Mouse (Mus musculus) adrenal gland, postnatal 4 days (tissue): ENCODE measurements at regions not wholly inside any gene's neighbourhood (a gene's known extent, or its start where the extent isn't known, plus 50 kb on each side); places are given as distances from the start of the nearest gene placed in this dataset.

ENCODE experiments used
- DNase-seq, 2 experiments: peaks; one replicate each; pipeline ENCODE4 v3.0.0; 2021 to 2022; ENCODE audit warnings: low spot score in 2 of 2, mixed read lengths in 2 of 2

- no peak for DNase-seq
Observed at GRCm38 (mm10) chr13:118849541-118849940, 179.9 kb downstream of the Fgf10 start.

- DNase-seq, result no peak
Observed at GRCm38 (mm10) chr13:118850708-118851107, 181.1 kb downstream of the Fgf10 start.

DNA sequence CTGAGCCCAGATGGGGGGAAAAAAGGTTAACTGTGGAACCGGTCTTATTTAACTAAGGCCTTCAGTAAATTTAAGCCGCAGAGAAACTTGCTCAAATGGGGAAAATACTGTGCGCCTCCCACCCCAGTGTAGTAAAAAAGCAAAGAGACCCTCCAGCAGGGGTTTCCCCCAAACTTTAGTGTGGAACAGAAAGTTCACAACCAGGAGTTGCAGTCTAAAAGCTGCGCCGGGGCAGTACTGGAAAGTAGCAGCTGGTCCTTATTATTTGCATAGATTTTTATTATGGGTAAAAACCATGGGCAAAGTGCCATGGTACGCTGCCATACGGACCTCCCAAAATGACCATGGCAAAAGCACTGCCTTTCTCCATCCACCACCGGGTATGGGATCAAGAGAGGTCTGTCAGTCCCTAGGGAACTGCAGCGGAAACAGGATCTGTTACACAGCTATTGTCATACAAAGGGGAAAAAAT lies 216.8 kb downstream of the Fgf10 start:
- no peak for DNase-seq

DNA sequence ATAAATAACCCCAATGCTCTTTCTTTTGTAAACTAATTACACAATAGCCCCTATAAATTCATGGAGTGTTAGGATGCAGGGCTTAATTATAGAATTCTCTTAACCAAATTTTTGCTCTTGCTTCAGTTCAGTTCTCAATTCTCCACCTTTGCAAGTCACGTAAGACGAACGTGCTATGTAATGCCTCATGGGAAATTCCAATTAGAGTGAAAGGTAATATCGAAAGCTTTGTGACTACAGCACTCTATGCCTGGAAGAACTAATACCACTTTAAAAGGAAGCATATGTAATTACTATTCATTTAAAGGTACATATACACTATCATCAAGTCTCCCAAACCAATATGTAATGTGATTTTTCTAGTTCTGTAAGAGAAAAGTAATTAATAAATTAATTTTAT lies 225.5 kb downstream of the Fgf10 start:
- DNase-seq, result no peak

GRCm38 (mm10) chr13:118901950-118902349 lies 232.4 kb downstream of the Fgf10 start:
- DNase-seq, result no peak

- DNase-seq, result no peak
Observed at GRCm38 (mm10) chr13:118910351-118910750, 240.8 kb downstream of the Fgf10 start.

DNA sequence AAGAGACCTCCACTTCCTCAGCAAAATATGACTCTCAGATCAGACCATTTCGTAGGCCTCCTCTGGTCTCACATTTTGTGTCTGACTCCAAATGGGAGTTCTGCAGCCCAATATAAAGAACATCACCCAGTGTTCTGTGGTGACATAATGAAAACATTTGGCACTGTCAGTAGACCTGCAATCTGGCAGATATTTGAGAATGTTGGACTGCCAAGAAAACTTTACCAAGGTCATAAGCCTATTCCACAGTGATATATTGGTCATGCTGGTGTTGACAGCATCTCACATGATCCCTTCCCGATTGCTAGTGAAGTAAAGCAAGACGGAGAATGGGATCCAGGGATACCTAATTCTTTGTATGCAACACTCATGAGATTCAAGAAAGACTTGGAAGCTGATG lies 271.2 kb downstream of the Fgf10 start:
- no peak for DNase-seq

GRCm38 (mm10) chr13:118966120-118966676 lies 296.6 kb downstream of the Fgf10 start:
- DNase-seq, result no peak

DNA sequence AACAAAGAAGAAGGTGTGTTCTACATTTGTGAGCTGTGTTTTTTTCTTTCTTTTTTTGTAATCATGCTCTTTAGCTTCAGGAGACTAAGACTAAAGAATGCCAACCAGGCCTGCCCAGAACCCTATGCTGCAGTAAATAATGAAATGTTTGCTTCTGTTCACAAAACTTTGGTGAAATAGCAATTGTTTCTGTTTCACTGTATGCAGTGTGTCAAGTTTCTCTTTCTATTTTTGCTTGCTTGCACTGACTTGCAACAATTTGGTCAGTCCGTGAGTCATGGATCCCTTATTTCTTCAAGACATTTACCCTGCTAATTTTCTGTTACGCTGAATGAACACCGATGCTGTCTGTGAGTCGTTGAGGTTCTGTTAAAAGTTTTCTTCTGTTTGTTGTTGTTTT lies 298.1 kb downstream of the Fgf10 start:
- DNase-seq, result no peak

DNA sequence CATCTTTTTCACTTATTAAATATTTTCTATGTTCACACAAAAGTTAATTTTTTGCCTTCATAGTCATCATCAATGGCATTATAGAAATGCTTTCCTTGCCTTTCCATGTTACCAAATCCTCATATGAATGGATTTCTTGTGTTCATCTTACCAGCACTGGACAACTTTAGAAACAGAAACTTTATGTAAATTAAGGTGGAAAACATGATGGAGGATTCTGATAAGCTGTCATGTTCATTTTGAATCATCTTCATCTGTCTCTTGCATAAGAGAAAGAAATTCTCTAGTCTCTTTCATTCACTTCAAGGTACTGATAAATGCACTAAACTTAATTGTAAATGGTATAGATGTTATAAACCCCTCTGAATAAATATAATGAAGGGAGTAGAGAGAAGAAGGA lies 305.4 kb downstream of the Fgf10 start:
- no peak for DNase-seq

DNA sequence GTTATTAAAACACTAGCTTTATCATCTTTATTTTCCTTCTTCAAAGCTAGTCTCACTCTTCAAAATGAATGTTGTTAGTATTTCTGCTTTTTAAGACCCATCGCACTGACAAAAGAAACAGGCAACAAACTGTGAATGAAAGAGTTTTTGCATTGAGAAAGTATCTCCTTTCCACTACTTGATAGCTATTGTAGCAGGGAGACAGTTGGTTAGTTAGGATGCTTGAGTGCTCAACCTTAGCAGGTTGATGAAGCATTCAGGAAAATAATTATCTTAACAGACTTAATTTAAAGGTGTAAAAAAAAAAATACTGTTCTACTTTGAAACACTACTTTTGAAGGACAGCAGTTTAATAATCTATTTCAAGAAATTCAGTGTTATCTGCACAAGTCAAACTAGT lies 305.9 kb downstream of the Fgf10 start:
- no peak for DNase-seq

- DNase-seq, result no peak
Observed at GRCm38 (mm10) chr13:118979505-118979904, 309.9 kb downstream of the Fgf10 start.

DNA sequence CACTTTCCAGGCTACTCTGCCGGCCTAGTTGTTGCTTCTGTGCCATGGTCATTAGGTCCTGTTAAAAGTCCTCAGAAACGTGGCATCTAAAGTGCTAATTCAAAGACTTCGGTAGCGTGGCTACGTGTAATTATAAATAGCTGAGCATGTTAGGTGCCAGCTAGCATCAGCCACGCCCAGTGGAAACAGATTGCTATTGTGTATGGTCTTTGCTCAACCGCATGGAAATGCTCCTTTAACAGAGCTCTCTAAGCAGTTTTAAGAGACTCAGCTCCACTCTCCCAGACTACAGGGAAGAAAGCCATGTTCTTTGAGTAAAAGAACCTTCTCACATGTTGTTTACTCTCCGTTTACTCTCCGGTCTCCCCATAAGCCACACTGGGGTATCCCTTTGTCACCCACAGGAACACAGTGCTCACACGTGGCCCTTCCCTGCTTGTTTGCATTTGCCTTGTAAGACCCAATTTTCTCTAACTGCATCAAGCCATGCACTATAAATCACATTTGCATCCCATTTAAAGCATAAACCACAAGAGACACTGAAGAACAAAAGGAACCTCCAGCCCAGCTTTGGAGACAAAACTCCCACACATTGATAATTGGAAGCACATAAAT lies 311.7 kb downstream of the Fgf10 start:
- DNase-seq, result no peak

DNA sequence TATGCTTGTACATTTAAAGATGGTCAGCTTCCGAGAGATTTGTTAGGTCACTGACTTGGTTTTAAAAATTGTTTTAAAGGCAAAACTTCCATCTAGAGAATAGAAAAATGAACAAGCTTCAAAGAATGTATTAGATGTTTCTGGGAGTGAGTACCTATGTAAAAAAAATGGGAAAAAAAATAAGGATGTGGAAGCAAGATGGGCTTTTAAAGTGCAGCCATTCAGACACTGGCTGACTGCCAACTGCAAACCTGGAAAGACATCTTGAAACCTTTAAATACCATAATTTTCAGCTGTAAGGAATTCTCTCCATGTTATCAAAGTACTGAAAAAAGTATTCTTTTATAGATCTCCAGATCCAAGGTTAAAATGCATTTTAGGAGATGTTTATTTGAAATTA lies 315.7 kb downstream of the Fgf10 start:
- DNase-seq, result no peak

DNA sequence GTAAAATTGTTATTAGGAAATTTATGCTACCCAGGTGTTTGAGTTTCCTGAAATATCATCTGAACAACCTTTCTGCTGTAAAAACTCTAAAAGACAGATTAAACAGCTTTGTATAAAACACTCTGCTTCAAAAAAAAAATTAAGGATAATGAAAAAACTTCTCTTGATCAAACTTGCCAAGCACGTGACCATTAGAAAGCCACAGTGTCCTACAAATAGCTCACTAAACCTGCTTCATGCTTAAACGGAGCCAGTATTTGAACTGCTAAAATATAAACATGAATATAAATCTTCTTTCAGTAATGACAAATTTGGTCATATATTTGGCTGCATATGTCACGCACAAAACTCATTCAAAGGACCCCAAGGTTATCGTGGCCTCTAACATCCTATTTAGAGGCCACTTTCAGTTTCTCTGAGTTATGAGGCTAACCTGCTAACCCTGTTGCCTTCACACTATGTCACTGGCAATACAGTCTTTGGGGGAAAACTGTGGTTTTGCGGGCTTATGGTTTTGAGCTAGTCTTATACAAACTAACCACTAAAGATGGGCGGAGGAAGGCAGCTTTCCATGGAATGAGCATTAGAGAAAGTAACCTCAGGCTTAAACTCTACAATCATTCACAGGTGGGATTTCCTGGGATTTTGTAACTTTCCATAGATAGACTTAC lies 355.8 kb downstream of the Fgf10 start:
- DNase-seq, result no peak

GRCm38 (mm10) chr13:119039616-119040015 lies 370.0 kb downstream of the Fgf10 start:
- no peak for DNase-seq

GRCm38 (mm10) chr13:119045112-119045511 lies 375.5 kb downstream of the Fgf10 start:
- no peak for DNase-seq

GRCm38 (mm10) chr13:119068745-119069580 lies 359.4 kb upstream of the Paip1 start:
- DNase-seq, result no peak

DNA sequence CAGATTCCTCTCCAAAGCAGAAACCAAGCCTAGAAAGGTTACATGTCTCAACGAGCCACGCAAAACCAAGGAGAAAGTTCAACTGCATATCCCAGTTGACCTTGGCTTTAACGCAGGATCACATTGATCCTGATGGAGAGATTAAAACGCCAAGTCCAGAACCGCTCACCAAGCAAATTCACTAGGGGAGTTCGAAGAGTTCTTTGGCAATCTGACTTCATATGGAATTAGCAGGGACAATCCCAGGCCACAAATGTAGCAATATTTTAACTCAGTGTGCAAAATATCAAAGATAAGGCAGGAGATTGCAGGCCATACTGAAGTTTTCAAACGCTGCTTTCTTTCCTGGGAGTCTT lies 358.8 kb upstream of the Paip1 start:
- DNase-seq, result no peak

GRCm38 (mm10) chr13:119079243-119079642 lies 349.2 kb upstream of the Paip1 start:
- no peak for DNase-seq

DNA sequence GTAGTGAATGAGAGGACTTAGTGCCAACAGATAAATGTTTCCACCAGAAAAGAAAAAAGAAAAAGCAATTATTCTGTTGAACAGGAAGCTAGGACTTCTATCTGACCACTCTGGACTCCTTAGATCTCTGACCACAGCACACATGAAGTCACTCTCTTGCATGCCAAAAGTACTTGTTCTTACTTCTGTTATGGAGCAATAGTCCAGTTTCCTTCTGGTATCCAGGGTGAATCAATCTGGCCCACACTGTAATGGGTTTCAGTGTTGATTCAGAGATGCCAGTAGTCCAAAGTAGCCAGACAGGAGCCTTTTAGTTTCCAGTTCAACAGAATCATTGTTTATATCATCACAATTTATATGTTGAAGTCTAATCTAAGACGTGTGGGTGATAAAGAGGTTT lies 346.7 kb upstream of the Paip1 start:
- no peak for DNase-seq

DNA sequence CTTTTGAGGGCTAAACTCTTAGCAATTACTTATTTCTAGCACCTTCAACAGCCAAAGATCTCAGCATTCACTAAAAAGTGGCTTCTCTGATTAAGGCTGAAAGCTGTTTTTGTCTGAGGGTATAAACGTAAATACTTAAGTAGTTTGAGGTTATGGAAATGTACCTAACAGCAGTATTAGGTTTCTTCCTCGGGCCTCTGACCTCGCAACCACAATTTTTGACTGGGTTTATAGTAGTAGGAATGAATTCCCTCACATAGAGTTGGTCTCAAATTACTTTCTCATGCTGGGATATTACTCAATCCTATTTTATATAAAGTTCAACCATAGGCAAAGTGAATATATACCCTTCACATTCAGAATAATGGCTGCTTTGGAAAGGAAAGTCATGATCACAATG lies 310.5 kb upstream of the Paip1 start:
- no peak for DNase-seq
